Mouse (Mus musculus) myocyte (in vitro differentiated cells): ENCODE data around the gene Wnt1.

Source experiments
- E2F4 ChIP-seq: IDR thresholded peaks from one replicate; pipeline ENCODE4 v1.6.1; 2011; ENCODE audit warnings: mild to moderate bottlenecking, control low read depth, moderate library complexity; ENCODE audit not compliant: insufficient read depth
- MAX ChIP-seq: IDR thresholded peaks from one replicate; pipeline ENCODE4 v1.6.1; 2011; ENCODE audit warnings: low read depth, mild to moderate bottlenecking, control low read depth
- MYOD1 ChIP-seq, 3 experiments: IDR thresholded peaks; one replicate each; pipeline ENCODE4 v1.6.1; 2011; ENCODE audit warnings: control low read depth in 2 of 3, low read depth in 2 of 3, mild to moderate bottlenecking in 2 of 3, moderate library complexity in 1 of 3; ENCODE audit not compliant: insufficient read length in 2 of 3, control insufficient read depth in 1 of 3
- POLR2A ChIP-seq: IDR thresholded peaks from one replicate; pipeline ENCODE4 v1.6.1; 2011; ENCODE audit warnings: low read depth, mild to moderate bottlenecking, control low read depth, moderate library complexity; ENCODE audit not compliant: insufficient read length
- USF1 ChIP-seq: IDR thresholded peaks from one replicate; pipeline ENCODE4 v1.6.1; 2011; ENCODE audit warnings: low read depth, mild to moderate bottlenecking, control low read depth, moderate library complexity

DNA sequence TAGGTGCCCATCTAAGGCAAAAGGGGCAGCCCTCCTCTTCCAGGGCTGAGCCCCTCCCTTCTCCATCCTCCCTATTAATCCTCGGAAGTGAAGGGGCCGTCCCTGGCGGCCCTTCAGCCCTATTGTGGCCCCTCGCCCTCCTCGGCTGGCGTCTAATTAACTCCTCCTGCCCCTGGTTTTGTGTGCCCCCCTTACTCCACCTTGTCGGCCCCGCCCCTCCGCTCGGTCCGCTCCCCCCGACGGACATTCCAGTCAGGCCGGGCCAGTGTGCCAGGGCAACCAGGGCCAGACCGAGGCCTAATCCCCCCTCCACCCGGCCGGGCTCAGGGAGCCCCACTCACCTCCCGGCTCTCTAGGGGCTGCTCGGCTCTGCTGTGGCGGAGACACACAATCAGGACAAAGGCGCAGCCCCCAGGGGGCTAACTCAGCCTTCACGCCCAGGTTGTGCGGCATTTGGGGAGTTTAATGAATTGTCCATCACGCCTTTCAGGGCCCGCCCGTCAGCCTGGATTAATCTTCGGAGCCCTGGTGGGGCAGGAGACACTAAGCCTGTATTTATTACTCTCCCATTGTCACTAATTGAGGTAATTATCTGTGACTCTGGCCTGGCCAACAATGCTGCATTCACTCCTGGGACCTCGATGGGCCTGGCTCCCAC is 8.3 kb downstream of the Wnt1 start:
- TF ChIP-seq MYOD1 (IDR thresholded peaks at IDR 0.05; ENCODE audit: control insufficient read depth in 1 of 3, insufficient read length in 2 of 3, low read depth in 2 of 3) (no peak), POLR2A (no peak), USF1 (no peak), MAX (no peak), E2F4 (no peak)
